Mouse (Mus musculus): ENCODE results near the gene Pabpc4. TPM values are rescaled to one million over a fixed set of nuclear protein-coding genes. Genes with fewer than 3 reads are reported as not detected.
"Not testable (repeated sequence)": the region's sequence is repeated elsewhere in the genome, so short reads cannot be mapped to it uniquely, and the experiment has no call there.

The Pabpc4 gene
- polyA plus RNA-seq, 1 experiment from 2014 or later, result 47.1 TPM

- DNase-seq (ENCODE audit: low spot score) (no peak), ATAC-seq (ENCODE audit: low FRiP score) (no peak)
- no peaks in the 10 kb centered on the region for H3K9me3 ChIP-seq (ENCODE audit: control insufficient read depth, low read length)
- peaks cover 18% of the 10 kb centered on the region for H3K36me3 ChIP-seq (ENCODE audit: control insufficient read depth, insufficient read depth, low read length)
- H3K27me3 ChIP-seq (ENCODE audit: control insufficient read depth, insufficient read depth, low read length), result no peaks in the 10 kb centered on the region
- H3K4me2 ChIP-seq (replicated peaks; ENCODE audit: low read depth, low read length), result no peak overlapping the region
- 95% methylated on average over 11 of the region's 11 CpGs for WGBS
- no peak overlapping the region for H3K4me3 ChIP-seq (ENCODE audit: low read depth, low read length)
- no peak overlapping the region for H3K27ac ChIP-seq (ENCODE audit: low read depth, low read length)
- H3K4me1 ChIP-seq (replicated peaks; ENCODE audit: control insufficient read depth, insufficient read depth, low read length), result no peaks in the 10 kb centered on the region
- H3K9ac ChIP-seq (ENCODE audit: low read depth, low read length), result no peak overlapping the region
Measured at GRCm38 (mm10) chr4:123298980-123299670, 37.0 kb downstream of the Pabpc4 start.

GRCm38 (mm10) chr4:123305789-123306188 is 43.6 kb downstream of the Pabpc4 start:
- peak; percentile 70 for DNase-seq (ENCODE audit: low spot score)
- H3K9ac ChIP-seq (ENCODE audit: low read depth, low read length), result no peak overlapping the region
- H3K9me3 ChIP-seq (ENCODE audit: control insufficient read depth, low read length), result no peaks in the 10 kb centered on the region
- WGBS, result 48% methylated on average over 3 of the region's 3 CpGs
- no peaks in the 10 kb centered on the region for H3K27me3 ChIP-seq (ENCODE audit: control insufficient read depth, insufficient read depth, low read length)
- H3K4me1 ChIP-seq (replicated peaks; ENCODE audit: control insufficient read depth, insufficient read depth, low read length), result no peaks in the 10 kb centered on the region
- ATAC-seq (ENCODE audit: low FRiP score), result peak; percentile 54
- H3K36me3 ChIP-seq (ENCODE audit: control insufficient read depth, insufficient read depth, low read length), result 0 out of 2 replicates have a peak, but pooled peaks cover 5% of the 10 kb centered on the region
- no peak overlapping the region for H3K4me3 ChIP-seq (ENCODE audit: low read depth, low read length)
- H3K27ac ChIP-seq (ENCODE audit: low read depth, low read length), result no peak overlapping the region
- H3K4me2 ChIP-seq (replicated peaks; ENCODE audit: low read depth, low read length), result no peak overlapping the region

- H3K4me1 ChIP-seq (replicated peaks; ENCODE audit: control insufficient read depth, insufficient read depth, low read length), result no peaks in the 10 kb centered on the region
- H3K27ac ChIP-seq (ENCODE audit: low read depth, low read length), result no peak overlapping the region
- 0 out of 2 replicates have a peak, but pooled peaks cover 5% of the 10 kb centered on the region for H3K36me3 ChIP-seq (ENCODE audit: control insufficient read depth, insufficient read depth, low read length)
- ATAC-seq (ENCODE audit: low FRiP score), result no peak
- no peaks in the 10 kb centered on the region for H3K27me3 ChIP-seq (ENCODE audit: control insufficient read depth, insufficient read depth, low read length)
- DNase-seq (ENCODE audit: low spot score), result no peak
- no peak overlapping the region for H3K9ac ChIP-seq (ENCODE audit: low read depth, low read length)
- no peak overlapping the region for H3K4me3 ChIP-seq (ENCODE audit: low read depth, low read length)
- 88% methylated on average over 10 of the region's 10 CpGs for WGBS
- no peaks in the 10 kb centered on the region for H3K9me3 ChIP-seq (ENCODE audit: control insufficient read depth, low read length)
- H3K4me2 ChIP-seq (replicated peaks; ENCODE audit: low read depth, low read length), result no peak overlapping the region
Measured at GRCm38 (mm10) chr4:123306999-123307398, 44.8 kb downstream of the Pabpc4 start.

GRCm38 (mm10) chr4:123308292-123308691 is 46.1 kb downstream of the Pabpc4 start:
- ATAC-seq (ENCODE audit: low FRiP score) (no peak), DNase-seq (ENCODE audit: low spot score) (no peak)
- no peak overlapping the region for H3K4me3 ChIP-seq (ENCODE audit: low read depth, low read length)
- no peak overlapping the region for H3K9ac ChIP-seq (ENCODE audit: low read depth, low read length)
- no peak overlapping the region for H3K27ac ChIP-seq (ENCODE audit: low read depth, low read length)
- 65% methylated on average over 3 of the region's 3 CpGs for WGBS
- no peaks in the 10 kb centered on the region for H3K27me3 ChIP-seq (ENCODE audit: control insufficient read depth, insufficient read depth, low read length)
- H3K4me1 ChIP-seq (replicated peaks; ENCODE audit: control insufficient read depth, insufficient read depth, low read length), result no peaks in the 10 kb centered on the region
- no peaks in the 10 kb centered on the region for H3K36me3 ChIP-seq (ENCODE audit: control insufficient read depth, insufficient read depth, low read length)
- H3K9me3 ChIP-seq (ENCODE audit: control insufficient read depth, low read length), result no peaks in the 10 kb centered on the region
- no peak overlapping the region for H3K4me2 ChIP-seq (replicated peaks; ENCODE audit: low read depth, low read length)

- ATAC-seq (ENCODE audit: low FRiP score), result no peak
Measured at GRCm38 (mm10) chr4:123311845-123312244, 49.7 kb downstream of the Pabpc4 start.

GRCm38 (mm10) chr4:123313010-123313409 is 50.9 kb downstream of the Pabpc4 start:
- Histone ChIP-seq H3K4me3 (ENCODE audit: low read depth, low read length) (no peak overlapping the region), H3K4me2 (replicated peaks; ENCODE audit: low read depth, low read length) (no peak overlapping the region), H3K27me3 (ENCODE audit: control insufficient read depth, insufficient read depth, low read length) (no peaks in the 10 kb centered on the region), H3K27ac (ENCODE audit: low read depth, low read length) (no peak overlapping the region), H3K9me3 (ENCODE audit: control insufficient read depth, low read length) (no peaks in the 10 kb centered on the region), H3K4me1 (replicated peaks; ENCODE audit: control insufficient read depth, insufficient read depth, low read length) (no peaks in the 10 kb centered on the region), H3K9ac (ENCODE audit: low read depth, low read length) (no peak overlapping the region), H3K36me3 (ENCODE audit: control insufficient read depth, insufficient read depth, low read length) (no peaks in the 10 kb centered on the region)
- 86% methylated on average over 6 of the region's 6 CpGs for WGBS
- ATAC-seq (ENCODE audit: low FRiP score) (no peak), DNase-seq (ENCODE audit: low spot score) (no peak)

More at GRCm38 (mm10) chr4:123311845-123312244, 49.7 kb downstream of the Pabpc4 start:
- no peaks in the 10 kb centered on the region for H3K9me3 ChIP-seq (ENCODE audit: control insufficient read depth, low read length)
- no peaks in the 10 kb centered on the region for H3K36me3 ChIP-seq (ENCODE audit: control insufficient read depth, insufficient read depth, low read length)
- no peaks in the 10 kb centered on the region for H3K4me1 ChIP-seq (replicated peaks; ENCODE audit: control insufficient read depth, insufficient read depth, low read length)
- no peak overlapping the region for H3K4me3 ChIP-seq (ENCODE audit: low read depth, low read length)
- H3K4me2 ChIP-seq (replicated peaks; ENCODE audit: low read depth, low read length), result no peak overlapping the region
- 86% methylated on average over 7 of the region's 7 CpGs for WGBS
- no peak for DNase-seq (ENCODE audit: low spot score)
- no peaks in the 10 kb centered on the region for H3K27me3 ChIP-seq (ENCODE audit: control insufficient read depth, insufficient read depth, low read length)
- H3K27ac ChIP-seq (ENCODE audit: low read depth, low read length), result no peak overlapping the region
- H3K9ac ChIP-seq (ENCODE audit: low read depth, low read length), result no peak overlapping the region

GRCm38 (mm10) chr4:123314497-123314896 is 52.3 kb downstream of the Pabpc4 start:
- H3K36me3 ChIP-seq (ENCODE audit: control insufficient read depth, insufficient read depth, low read length), result no peaks in the 10 kb centered on the region
- ATAC-seq (ENCODE audit: low FRiP score) (no peak), DNase-seq (ENCODE audit: low spot score) (no peak)
- H3K4me2 ChIP-seq (replicated peaks; ENCODE audit: low read depth, low read length), result no peak overlapping the region
- H3K27ac ChIP-seq (ENCODE audit: low read depth, low read length), result no peak overlapping the region
- no peak overlapping the region for H3K9ac ChIP-seq (ENCODE audit: low read depth, low read length)
- WGBS, result 81% methylated on average over 3 of the region's 3 CpGs
- H3K9me3 ChIP-seq (ENCODE audit: control insufficient read depth, low read length), result no peaks in the 10 kb centered on the region
- no peaks in the 10 kb centered on the region for H3K27me3 ChIP-seq (ENCODE audit: control insufficient read depth, insufficient read depth, low read length)
- no peak overlapping the region for H3K4me3 ChIP-seq (ENCODE audit: low read depth, low read length)
- no peaks in the 10 kb centered on the region for H3K4me1 ChIP-seq (replicated peaks; ENCODE audit: control insufficient read depth, insufficient read depth, low read length)

GRCm38 (mm10) chr4:123322910-123323309 is 60.8 kb downstream of the Pabpc4 start:
- H3K4me1 ChIP-seq (replicated peaks; ENCODE audit: control insufficient read depth, insufficient read depth, low read length); H3K4me3 ChIP-seq (ENCODE audit: low read depth, low read length); H3K27me3 ChIP-seq (ENCODE audit: control insufficient read depth, insufficient read depth, low read length); DNase-seq (ENCODE audit: low spot score); H3K9ac ChIP-seq (ENCODE audit: low read depth, low read length); H3K9me3 ChIP-seq (ENCODE audit: control insufficient read depth, low read length); H3K36me3 ChIP-seq (ENCODE audit: control insufficient read depth, insufficient read depth, low read length); H3K27ac ChIP-seq (ENCODE audit: low read depth, low read length): not testable (repeated sequence)
- WGBS, result 17% methylated on average over 13 of the region's 38 CpGs
- H3K4me2 ChIP-seq (replicated peaks; ENCODE audit: low read depth, low read length), result peak overlapping the region; percentile 25; the same call in 1 of the 2 replicates
- ATAC-seq (ENCODE audit: low FRiP score), result peak; percentile 25; the same call in 1 of the 2 replicates

- Histone ChIP-seq H3K36me3 (ENCODE audit: control insufficient read depth, insufficient read depth, low read length) (no peaks in the 10 kb centered on the region), H3K27ac (ENCODE audit: low read depth, low read length) (no peak within 1 kb of the TSS), H3K9ac (ENCODE audit: low read depth, low read length) (no peak within 1 kb of the TSS), H3K4me3 (ENCODE audit: low read depth, low read length) (peak within 1 kb of the TSS; percentile 6; the same call in 1 of the 2 replicates), H3K4me2 (replicated peaks; ENCODE audit: low read depth, low read length) (peak within 1 kb of the TSS; percentile 25), H3K4me1 (replicated peaks; ENCODE audit: control insufficient read depth, insufficient read depth, low read length) (no peaks in the 10 kb centered on the region), H3K9me3 (ENCODE audit: control insufficient read depth, low read length) (no peaks in the 10 kb centered on the region), H3K27me3 (ENCODE audit: control insufficient read depth, insufficient read depth, low read length) (peaks cover 8% of the 10 kb centered on the region)
- 7% methylated on average over 13 of the region's 13 CpGs for WGBS
- 0 out of 2 replicates have a peak, but pooled peaks have one; percentile 10 for ATAC-seq (ENCODE audit: low FRiP score)
- no peak for DNase-seq (ENCODE audit: low spot score)
Measured at GRCm38 (mm10) chr4:123323534-123323933, 61.4 kb downstream of the Pabpc4 start, which contains the start of gene Oxct2a. Gene Oxct2a (minus strand): TSS chr4:123323634.
